Mouse (Mus musculus): ENCODE results near the gene Cnbd2.

- TF ChIP-seq CTCF (IDR thresholded peaks at IDR 0.05; ENCODE audit: control insufficient read depth, insufficient read depth, low read length) (no peak), POLR2A (IDR thresholded peaks at IDR 0.05; ENCODE audit: borderline replicate concordance, control insufficient read depth, low read depth, low read length) (no peak)
Measured at GRCm38 (mm10) chr2:156368465-156368864, 56.4 kb downstream of the Cnbd2 start.
